Mouse (Mus musculus): ENCODE measurements around the gene Ulk4.

GRCm38 (mm10) chr9:121305456-121305855 is 28.5 kb upstream of the Ulk4 start:
- no peak for TF ChIP-seq CTCF (IDR thresholded peaks at IDR 0.05; ENCODE audit: control insufficient read depth, insufficient read depth, insufficient read length)
- TF ChIP-seq MAX (IDR thresholded peaks at IDR 0.05) = no peak
- TF ChIP-seq USF1 (IDR thresholded peaks at IDR 0.05; ENCODE audit: low read depth) = no peak
- TF ChIP-seq CEBPB (IDR thresholded peaks at IDR 0.05; ENCODE audit: low read depth) = no peak

All from C2C12 (cell line).